Mouse (Mus musculus) cortical plate, adult 2 months (tissue): ENCODE measurements at regions not wholly inside any gene's neighbourhood (a gene's known extent, or its start where the extent isn't known, plus 50 kb on each side); places are given as distances from the start of the nearest gene placed in this dataset.

Source experiments
- H3K27ac ChIP-seq: fragments of 200-500 bp; 2 replicates; pipeline ENCODE4 v1.5.1; 2012; ENCODE audit warnings: low read length, control low read depth, inconsistent platforms; ENCODE audit not compliant: insufficient read depth
- H3K4me1 ChIP-seq: fragments of 200-500 bp; 2 replicates; pipeline ENCODE4 v1.6.1; 2011; ENCODE audit warnings: low read length; ENCODE audit not compliant: control insufficient read depth, insufficient read depth
- H3K4me3 ChIP-seq: fragments of 200-500 bp; 2 replicates; pipeline ENCODE4 v1.5.1; 2011; ENCODE audit warnings: mild to moderate bottlenecking, low read length, control low read depth; ENCODE audit not compliant: insufficient read depth
- CTCF ChIP-seq: fragments of 200-500 bp; IDR thresholded peaks from 2 replicates; pipeline ENCODE4 v1.5.1; 2011; ENCODE audit warnings: mild to moderate bottlenecking, control low read depth, low read length; ENCODE audit not compliant: insufficient read depth; ENCODE audit errors: extremely low read depth
- POLR2A ChIP-seq: fragments of 200-500 bp; IDR thresholded peaks from 2 replicates; pipeline ENCODE4 v1.6.1; 2011; ENCODE audit warnings: mild to moderate bottlenecking, low read length, control low read depth; ENCODE audit not compliant: insufficient read depth; ENCODE audit errors: extremely low read depth

DNA sequence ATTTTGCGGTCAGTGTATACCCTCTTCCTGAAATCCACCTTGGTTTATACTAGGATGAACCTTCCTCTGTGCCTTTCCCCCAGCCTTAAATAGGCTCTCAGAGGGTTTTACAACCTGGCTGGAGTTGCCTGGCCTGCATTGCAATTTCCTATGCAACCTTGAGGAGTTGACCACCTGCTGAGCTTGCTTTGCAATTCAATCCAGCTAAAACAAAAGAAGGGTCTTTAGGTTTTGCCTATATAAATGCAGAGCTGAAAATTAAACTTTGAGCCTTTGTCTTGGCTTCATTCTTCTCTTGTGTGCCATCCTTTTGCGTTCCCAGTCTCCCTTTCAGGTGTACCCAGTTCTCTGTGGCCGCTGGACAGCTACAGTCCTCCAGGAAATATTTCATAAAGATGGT is 53.0 kb upstream of the Phyhipl start:
- Histone ChIP-seq H3K27ac (no peak overlapping the region), H3K4me1 (peaks cover under 1% of the 10 kb centered on the region), H3K4me3 (no peak overlapping the region)
- TF ChIP-seq POLR2A (no peak), CTCF (no peak)
